Mouse (Mus musculus) hindbrain, postnatal 0 days (tissue): ENCODE data around the gene Lysmd1. TPM values are rescaled to one million over a fixed set of nuclear protein-coding genes. Genes with fewer than 3 reads are reported as not detected.
"Not testable (repeated sequence)": the region's sequence is repeated elsewhere in the genome, so short reads cannot be mapped to it uniquely, and the experiment has no call there.

Source experiments
- ATAC-seq: fragments of 200-750 bp; cut with Nextera tagmentation; 2 replicates; pipeline ENCODE4 v1.8.0; 2017; ENCODE audit warnings: mild to moderate bottlenecking, moderate TSS enrichment, moderate library complexity
- DNase-seq: peaks from one replicate; pipeline ENCODE4 v3.0.0-alpha.2; 2015; ENCODE audit warnings: low spot score
- H3K27ac ChIP-seq: fragments of 300-500 bp; sonication (generic); 2 replicates; pipeline ENCODE4 v1.5.1; 2014; ENCODE audit warnings: mild to moderate bottlenecking
- H3K27me3 ChIP-seq: fragments of 300-500 bp; sonication (generic); 2 replicates; pipeline ENCODE4 v1.6.1; 2014; ENCODE audit warnings: low read length, mixed read lengths; ENCODE audit not compliant: insufficient read depth
- H3K36me3 ChIP-seq: fragments of 300-500 bp; sonication (generic); 2 replicates; pipeline ENCODE4 v1.6.1; 2014; ENCODE audit warnings: low read length, mixed read lengths; ENCODE audit not compliant: insufficient read depth
- H3K4me1 ChIP-seq: fragments of 300-500 bp; sonication (generic); 2 replicates; pipeline ENCODE4 v1.6.1; 2014; ENCODE audit warnings: antibody characterized with exemption, low read length, mixed read lengths; ENCODE audit not compliant: insufficient read depth
- H3K4me2 ChIP-seq: fragments of 300-500 bp; sonication (generic); 2 replicates; pipeline ENCODE4 v1.6.1; 2014; ENCODE audit warnings: low read depth, mild to moderate bottlenecking, low read length, moderate library complexity, mixed read lengths
- H3K4me3 ChIP-seq: fragments of 300-500 bp; sonication (generic); 2 replicates; pipeline ENCODE4 v1.5.1; 2014; ENCODE audit warnings: low read length
- H3K9ac ChIP-seq: fragments of 300-500 bp; sonication (generic); replicated peaks from 2 replicates; pipeline ENCODE4 v1.6.1; 2014; ENCODE audit warnings: mild to moderate bottlenecking, low read length, moderate library complexity, mixed read lengths
- H3K9me3 ChIP-seq: fragments of 300-500 bp; sonication (generic); 2 replicates; pipeline ENCODE4 v1.6.1; 2016; ENCODE audit warnings: low read length, mixed read lengths
- CTCF ChIP-seq: IDR thresholded peaks from 2 replicates; pipeline ENCODE4 v1.5.1; 2016; ENCODE audit warnings: antibody characterized with exemption, control low read depth, low read depth
- WGBS: fragments of 180-500 bp; shearing (Covaris S2); extraction: QIAGEN DNeasy Blood & Tissue Kit; methylation state at CpG from one replicate; pipeline ENCODE4 v1.1.7; 2014; 5-methylcytosine and 5-hydroxymethylcytosine counted together
- polyA plus RNA-seq: library from polyadenylated mRNA; unstranded; fragments of >200 nt; fragmentation: Nextera tagmentation; extraction: Ambion mirVana; gene quantifications from 2 replicates; pipeline ENCODE4 v1.2.1, GENCODE M21; 2015
- total RNA-seq: library from RNA; depleted of rRNA; stranded (reverse); fragments of >200 nt; gene quantifications from 2 replicates; pipeline ENCODE4 v1.2.3, GENCODE M21; 2014; rRNA removed

Lysmd1 gene
- total RNA-seq (33.4 and 38.5 TPM in 2 replicates), polyA plus RNA-seq (39.2 and 42.4 TPM in 2 replicates)

DNA sequence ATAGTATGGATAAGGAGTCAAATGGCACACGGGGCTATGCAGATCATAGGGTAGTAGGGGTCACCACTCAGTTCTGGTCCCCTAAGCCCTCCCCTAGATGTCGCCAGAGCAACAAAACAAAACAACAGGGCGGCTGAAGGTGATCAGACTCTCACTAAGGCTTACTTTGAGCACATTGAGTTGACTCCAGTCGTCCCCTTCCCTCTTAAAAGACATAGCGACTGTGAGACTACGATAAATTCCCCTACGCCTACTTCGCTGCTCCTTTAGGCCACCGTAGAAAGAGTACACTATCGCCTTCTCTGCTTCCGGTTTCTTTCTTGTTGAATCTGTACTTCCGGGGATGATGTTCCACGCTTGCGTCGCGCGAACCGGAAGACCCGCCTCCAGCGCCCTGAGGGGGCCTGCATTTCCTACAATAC, at the start of gene Lysmd1, which contains the start of gene Scnm1:
TSS of gene Lysmd1 (plus strand) at position 409 of the 422 bp plus-strand sequence.
TSS of gene Scnm1 (minus strand) at position 332 of the 422 bp plus-strand sequence.
- under 1% methylated on average over 20 of the region's 20 CpGs for WGBS

DNA sequence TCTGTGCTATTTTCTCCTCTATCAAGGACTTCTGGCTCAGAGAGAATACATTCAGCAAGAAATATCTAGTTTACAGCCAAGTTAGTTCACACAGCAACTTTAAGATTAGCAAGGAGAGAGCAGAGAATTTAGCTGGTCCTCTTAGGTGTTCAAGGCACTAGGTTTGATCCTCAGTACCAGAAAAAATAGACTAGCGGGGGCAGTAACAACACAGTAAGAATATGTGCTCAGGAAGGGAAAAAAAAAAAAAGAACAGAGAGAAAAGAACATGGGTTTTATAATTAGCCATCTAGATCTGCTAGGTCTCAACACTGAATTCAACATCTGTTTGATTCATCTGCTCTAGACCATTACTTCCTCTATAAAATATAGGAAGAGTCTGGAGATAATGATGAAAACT, 45.8 kb upstream of the Lysmd1 start:
- WGBS = 100% methylated on average over 1 of the region's 1 CpGs
- no peak for ATAC-seq

More for the DNA sequence above, at the start of gene Lysmd1, which contains the start of gene Scnm1:
- H3K4me2 ChIP-seq = peak within 1 kb of the TSS; percentile 70
- no peaks in the 10 kb centered on the region for H3K4me1 ChIP-seq
- H3K36me3 ChIP-seq = no peaks in the 10 kb centered on the region
- peak; percentile 97 for DNase-seq
- H3K27me3 ChIP-seq = no peaks in the 10 kb centered on the region
- no peaks in the 10 kb centered on the region for H3K9me3 ChIP-seq
- peak; percentile 96 for ATAC-seq
- TF ChIP-seq CTCF = peak; percentile 41
- H3K4me3 ChIP-seq = peak within 1 kb of the TSS; percentile 66
- H3K9ac ChIP-seq = peak within 1 kb of the TSS; percentile 71
- H3K27ac ChIP-seq = peak within 1 kb of the TSS; percentile 80

DNA sequence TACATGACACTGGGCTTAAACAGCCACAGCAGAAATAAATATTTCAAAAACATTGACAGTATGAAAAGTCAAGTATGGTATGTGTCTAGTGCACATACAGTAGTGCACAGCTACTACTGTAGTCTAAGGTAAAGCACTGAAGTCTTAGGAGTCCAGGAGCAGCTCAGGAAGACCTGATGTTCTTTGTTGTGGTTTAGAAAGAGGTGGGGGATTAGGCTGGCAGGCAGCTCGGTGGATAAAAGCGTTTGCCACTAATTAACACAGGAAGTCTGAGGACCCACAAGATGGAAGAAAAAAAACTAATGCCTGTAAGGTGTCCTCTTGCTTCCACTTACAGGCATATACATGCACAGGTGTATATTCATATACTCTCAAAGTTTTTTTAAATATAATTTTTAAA, 33.0 kb upstream of the Lysmd1 start:
- no peak for ATAC-seq
- DNase-seq = no peak
- Histone ChIP-seq H3K4me2 (no peak overlapping the region), H3K9ac (no peak overlapping the region), H3K36me3 (no peaks in the 10 kb centered on the region), H3K4me3 (no peak overlapping the region), H3K9me3 (no peaks in the 10 kb centered on the region), H3K27ac (no peak overlapping the region), H3K4me1 (peaks cover 6% of the 10 kb centered on the region; the same call in 1 of the 2 replicates), H3K27me3 (no peaks in the 10 kb centered on the region)
- no peak for TF ChIP-seq CTCF
- 51% methylated on average over 2 of the region's 2 CpGs for WGBS

More for the DNA sequence above, 45.8 kb upstream of the Lysmd1 start:
- H3K9ac ChIP-seq = no peak overlapping the region
- H3K9me3 ChIP-seq = no peaks in the 10 kb centered on the region
- H3K27ac ChIP-seq = no peak overlapping the region
- no peaks in the 10 kb centered on the region for H3K36me3 ChIP-seq
- H3K4me3 ChIP-seq = no peak overlapping the region
- H3K4me1 ChIP-seq = no peaks in the 10 kb centered on the region
- H3K27me3 ChIP-seq = no peaks in the 10 kb centered on the region
- no peak overlapping the region for H3K4me2 ChIP-seq
- DNase-seq = no peak
- TF ChIP-seq CTCF = no peak

DNA sequence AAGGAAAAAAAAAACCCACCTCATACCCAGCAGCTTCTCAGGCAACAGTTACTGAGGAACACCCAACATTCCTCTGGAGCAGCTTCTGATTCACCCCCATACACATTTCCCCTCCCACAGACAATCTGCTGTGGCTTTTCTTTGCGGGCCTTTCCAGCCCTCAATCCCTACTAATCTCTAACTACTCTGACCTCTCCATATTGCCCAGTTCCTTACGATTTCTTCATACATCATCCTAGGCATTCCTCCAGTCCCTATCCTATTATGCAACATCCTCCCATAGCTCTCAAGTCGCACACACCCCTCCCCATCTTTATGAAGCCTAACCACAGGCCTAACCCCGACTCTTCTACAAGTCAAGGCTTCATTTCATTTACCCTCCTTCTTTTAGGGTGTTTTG, 28.8 kb upstream of the Lysmd1 start:
- Histone ChIP-seq H3K36me3 (no peaks in the 10 kb centered on the region), H3K4me2 (peak overlapping the region; percentile 85), H3K4me1 (peaks cover 6% of the 10 kb centered on the region; the same call in 1 of the 2 replicates), H3K4me3 (peak overlapping the region; percentile 95), H3K27ac (no peak overlapping the region), H3K9me3 (no peaks in the 10 kb centered on the region), H3K9ac (peak overlapping the region; percentile 84), H3K27me3 (no peaks in the 10 kb centered on the region)
- 65% methylated on average over 4 of the region's 4 CpGs for WGBS
- TF ChIP-seq CTCF = no peak
- ATAC-seq (no peak), DNase-seq (no peak)

DNA sequence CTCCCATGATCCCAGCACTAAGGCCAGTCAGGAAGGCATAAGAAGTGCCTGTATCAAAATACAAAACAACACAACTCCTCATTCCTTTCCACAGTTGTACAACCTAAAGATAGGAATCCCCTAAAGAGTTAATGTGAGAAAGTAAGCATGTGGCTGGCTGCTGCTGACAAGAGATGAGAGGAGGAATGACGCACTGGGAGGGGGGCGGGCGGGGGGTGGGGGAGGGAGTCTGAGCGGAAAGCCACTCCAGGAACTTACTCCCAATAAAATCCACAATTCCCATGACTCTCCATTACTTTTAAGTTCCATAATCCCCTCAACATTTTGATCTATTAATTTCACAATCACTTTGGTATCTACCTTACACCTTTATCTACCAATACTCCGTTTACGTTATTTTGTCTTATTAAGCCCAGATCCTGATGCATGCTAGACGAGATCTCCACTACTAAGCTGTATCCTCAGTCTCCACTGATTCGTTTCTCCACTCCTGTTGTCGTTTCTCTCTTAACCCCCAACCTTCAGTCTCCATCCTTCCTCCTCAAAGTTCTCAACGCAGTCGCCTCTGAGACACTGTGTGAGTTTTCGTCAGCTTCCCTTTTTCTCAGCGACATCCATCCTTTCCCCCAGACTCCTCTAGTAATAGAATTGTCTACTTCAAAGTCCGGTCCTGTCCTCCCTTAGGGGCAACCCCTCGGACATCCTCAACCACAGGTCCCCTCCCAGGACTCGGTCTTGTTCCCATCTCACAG, 28.1 kb upstream of the Lysmd1 start:
- no peak for ATAC-seq

DNA sequence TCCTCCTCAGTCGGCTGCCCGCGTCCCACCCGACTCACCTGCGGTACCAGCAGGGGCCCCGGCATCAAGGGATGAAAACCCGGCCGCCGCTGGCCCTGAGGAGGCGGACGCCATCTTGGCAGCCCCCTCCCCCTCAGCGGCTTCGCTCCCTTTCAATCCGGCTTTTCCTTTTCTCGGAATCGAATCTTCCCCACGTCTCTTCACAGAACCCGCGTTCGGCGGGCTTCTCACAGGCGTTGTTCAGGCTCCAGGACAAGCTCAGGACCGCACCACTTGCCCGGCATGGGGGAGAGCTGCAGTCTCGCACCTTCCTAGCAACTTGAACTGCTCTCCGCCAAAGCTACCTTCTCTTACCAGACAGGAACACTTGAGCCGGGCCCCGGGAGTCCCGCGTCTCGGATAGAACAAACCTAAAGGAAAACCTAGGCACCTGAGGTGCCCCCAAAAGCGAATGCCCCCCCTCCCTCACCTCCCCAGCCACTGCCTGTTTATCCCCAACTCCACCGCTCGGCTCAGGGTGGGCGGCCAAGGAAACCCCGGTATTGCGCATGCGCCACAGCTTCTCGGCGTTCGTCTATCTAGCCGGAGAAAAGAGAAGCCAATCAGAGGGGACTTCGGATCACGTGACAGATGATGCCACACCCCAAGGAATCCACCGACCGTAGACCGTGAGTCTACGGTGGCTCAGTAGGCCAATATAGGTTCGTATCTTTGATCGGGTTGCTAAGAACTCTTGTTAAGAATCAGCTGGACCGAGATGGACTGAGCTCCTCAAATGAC, 27.4 kb upstream of the Lysmd1 start, which contains the start of gene Pip5k1a:
TSS of gene Pip5k1a (minus strand) at position 593 of the 780 bp plus-strand sequence.
- peak; percentile 56 for TF ChIP-seq CTCF
- under 1% methylated on average over 51 of the region's 51 CpGs for WGBS
- H3K27me3 ChIP-seq = no peaks in the 10 kb centered on the region
- ATAC-seq (peak; percentile 95), DNase-seq (peak; percentile 100)
- H3K4me2 ChIP-seq = peak within 1 kb of the TSS; percentile 85
- peak within 1 kb of the TSS; percentile 95 for H3K4me3 ChIP-seq
- peak within 1 kb of the TSS; percentile 94 for H3K27ac ChIP-seq
- peak within 1 kb of the TSS; percentile 84 for H3K9ac ChIP-seq
- no peaks in the 10 kb centered on the region for H3K36me3 ChIP-seq
- no peaks in the 10 kb centered on the region for H3K9me3 ChIP-seq
- peaks cover 6% of the 10 kb centered on the region; the same call in 1 of the 2 replicates for H3K4me1 ChIP-seq

More for the DNA sequence above, 28.1 kb upstream of the Lysmd1 start:
- DNase-seq = no peak
- H3K4me1 ChIP-seq = peaks cover 6% of the 10 kb centered on the region; the same call in 1 of the 2 replicates
- H3K4me2 ChIP-seq = peak overlapping the region; percentile 85
- no peaks in the 10 kb centered on the region for H3K27me3 ChIP-seq
- no peaks in the 10 kb centered on the region for H3K9me3 ChIP-seq
- WGBS = under 1% methylated on average over 16 of the region's 16 CpGs
- H3K36me3 ChIP-seq = no peaks in the 10 kb centered on the region
- peak overlapping the region; percentile 94 for H3K27ac ChIP-seq
- peak overlapping the region; percentile 95 for H3K4me3 ChIP-seq
- peak overlapping the region; percentile 84 for H3K9ac ChIP-seq
- TF ChIP-seq CTCF = no peak

DNA sequence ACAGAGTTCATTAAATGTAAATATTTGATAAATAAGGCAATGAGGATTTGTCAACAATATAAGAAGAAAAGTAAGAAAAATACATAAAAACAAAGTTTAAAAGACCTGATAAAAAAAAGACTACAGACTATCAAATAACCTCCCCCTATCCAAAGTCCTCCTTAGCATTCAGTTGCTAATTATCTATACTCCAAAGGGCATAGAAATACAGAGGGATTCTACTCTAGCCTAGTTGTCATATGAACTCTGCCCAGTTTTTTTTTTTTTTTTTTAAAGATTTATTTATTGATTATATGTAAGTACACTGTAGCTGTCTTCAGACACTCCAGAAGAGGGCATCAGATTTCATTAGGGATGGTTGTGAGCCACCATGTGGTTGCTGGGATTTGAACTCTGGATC, 26.6 kb upstream of the Lysmd1 start:
- not testable (repeated sequence) for H3K27me3 ChIP-seq, H3K9ac ChIP-seq, DNase-seq, ATAC-seq, H3K36me3 ChIP-seq, H3K4me1 ChIP-seq, H3K9me3 ChIP-seq
- H3K4me3 ChIP-seq = peak overlapping the region; percentile 95
- H3K4me2 ChIP-seq = peak overlapping the region; percentile 63
- H3K27ac ChIP-seq = 0 out of 2 replicates have a peak overlapping the region, but pooled peaks have one; percentile 65
